Mouse (Mus musculus) C2C12 (cell line): ENCODE data around the gene Barhl1. TPM values are rescaled to one million over a fixed set of nuclear protein-coding genes. Genes with fewer than 3 reads are reported as not detected.

ENCODE experiments used
- H3K27me3 ChIP-seq: one replicate; pipeline ENCODE4 v1.6.1; 2011; ENCODE audit not compliant: control insufficient read depth, insufficient read depth, insufficient read length
- H3K36me3 ChIP-seq: one replicate; pipeline ENCODE4 v1.6.1; 2011; ENCODE audit not compliant: control insufficient read depth, insufficient read depth
- H3K4me3 ChIP-seq: one replicate; pipeline ENCODE4 v1.5.1; 2011; ENCODE audit warnings: mild to moderate bottlenecking, control low read depth; ENCODE audit not compliant: poor library complexity, insufficient read depth, severe bottlenecking
- H3K79me2 ChIP-seq: one replicate; pipeline ENCODE4 v1.6.1; 2011; ENCODE audit not compliant: control insufficient read depth, insufficient read depth
- H3K79me3 ChIP-seq: one replicate; pipeline ENCODE4 v1.6.1; 2011; ENCODE audit warnings: low read depth, control low read depth
- H3ac ChIP-seq: one replicate; pipeline ENCODE3; 2011; ENCODE audit warnings: low read depth; ENCODE audit not compliant: control insufficient read depth, insufficient read length
- CEBPB ChIP-seq: IDR thresholded peaks from one replicate; pipeline ENCODE4 v1.6.1; 2011; ENCODE audit warnings: low read depth, mild to moderate bottlenecking, control low read depth, moderate library complexity
- CTCF ChIP-seq: IDR thresholded peaks from one replicate; pipeline ENCODE4 v1.5.1; 2011; ENCODE audit not compliant: control insufficient read depth, insufficient read depth, insufficient read length
- FOSL1 ChIP-seq: IDR thresholded peaks from one replicate; pipeline ENCODE4 v1.8.0; 2011; ENCODE audit warnings: mild to moderate bottlenecking, low read length; ENCODE audit not compliant: poor library complexity, insufficient read depth, severe bottlenecking
- MAX ChIP-seq: IDR thresholded peaks from one replicate; pipeline ENCODE4 v1.6.1; 2011; ENCODE audit warnings: mild to moderate bottlenecking, control low read depth
- MYOD1 ChIP-seq: IDR thresholded peaks from one replicate; pipeline ENCODE4 v1.6.1; 2011; ENCODE audit warnings: low read depth; ENCODE audit not compliant: control insufficient read depth, insufficient read length
- MYOG ChIP-seq: IDR thresholded peaks from one replicate; pipeline ENCODE4 v1.6.1; 2011; ENCODE audit not compliant: control insufficient read depth, insufficient read length; ENCODE audit errors: extremely low read depth
- USF1 ChIP-seq: IDR thresholded peaks from one replicate; pipeline ENCODE4 v1.6.1; 2011; ENCODE audit warnings: low read depth, mild to moderate bottlenecking, control low read depth, moderate library complexity
- polyA plus RNA-seq: library from polyadenylated mRNA; unstranded; fragments of >200 nt; fragmentation: generic; extraction: Trizol; gene quantifications from one replicate; pipeline ENCODE4 v1.2.1, GENCODE M21; 2012; ENCODE audit warnings: missing spikeins

The Barhl1 gene
- polyA plus RNA-seq, 1 experiment = 0.01 TPM

GRCm38 (mm10) chr2:28952981-28953380 lies 36.5 kb upstream of the Barhl1 start:
- TF ChIP-seq CTCF (no peak), MYOG (no peak), USF1 (no peak), MAX (no peak)
- Histone ChIP-seq H3K79me2 (no peaks in the 10 kb centered on the region), H3K79me3 (no peaks in the 10 kb centered on the region), H3K27me3 (no peaks in the 10 kb centered on the region), H3K4me3 (no peak overlapping the region), H3ac (no peak overlapping the region), H3K36me3 (no peaks in the 10 kb centered on the region)

- H3K27me3 ChIP-seq = no peaks in the 10 kb centered on the region
- no peaks in the 10 kb centered on the region for H3K79me3 ChIP-seq
- no peak for TF ChIP-seq MYOG
- TF ChIP-seq USF1 = no peak
- TF ChIP-seq MAX = peak; percentile 67
- peak; percentile 98 for TF ChIP-seq MYOD1
- TF ChIP-seq CTCF = no peak
- TF ChIP-seq FOSL1 = peak; percentile 63
- H3ac ChIP-seq = no peak overlapping the region
- H3K79me2 ChIP-seq = no peaks in the 10 kb centered on the region
- no peak overlapping the region for H3K4me3 ChIP-seq
- H3K36me3 ChIP-seq = no peaks in the 10 kb centered on the region
Measured at GRCm38 (mm10) chr2:28946312-28946711, 29.8 kb upstream of the Barhl1 start.

DNA sequence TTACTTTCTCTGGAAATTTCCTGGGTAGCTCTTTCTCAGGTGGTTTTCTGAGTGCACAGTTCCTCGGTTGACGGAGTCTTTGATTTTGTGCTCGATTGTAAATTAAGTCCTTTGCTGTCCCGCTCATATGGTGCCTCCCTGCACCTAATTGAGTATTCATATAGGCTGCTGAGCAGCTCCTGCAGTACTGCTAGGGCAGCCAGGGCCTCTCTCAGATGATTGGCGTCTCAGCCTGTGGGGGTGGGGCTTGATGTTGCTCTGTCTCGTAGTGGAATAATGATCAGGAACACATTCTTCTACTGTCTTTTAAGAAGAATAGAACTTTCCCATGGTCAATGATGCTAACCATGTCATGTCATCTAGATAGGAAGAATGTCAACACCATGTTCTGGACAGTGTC lies 28.9 kb upstream of the Barhl1 start:
- no peak overlapping the region for H3K4me3 ChIP-seq
- TF ChIP-seq USF1 (no peak), CTCF (no peak), MAX (no peak), CEBPB (no peak), MYOD1 (no peak), FOSL1 (no peak), MYOG (no peak)
- no peaks in the 10 kb centered on the region for H3K27me3 ChIP-seq

DNA sequence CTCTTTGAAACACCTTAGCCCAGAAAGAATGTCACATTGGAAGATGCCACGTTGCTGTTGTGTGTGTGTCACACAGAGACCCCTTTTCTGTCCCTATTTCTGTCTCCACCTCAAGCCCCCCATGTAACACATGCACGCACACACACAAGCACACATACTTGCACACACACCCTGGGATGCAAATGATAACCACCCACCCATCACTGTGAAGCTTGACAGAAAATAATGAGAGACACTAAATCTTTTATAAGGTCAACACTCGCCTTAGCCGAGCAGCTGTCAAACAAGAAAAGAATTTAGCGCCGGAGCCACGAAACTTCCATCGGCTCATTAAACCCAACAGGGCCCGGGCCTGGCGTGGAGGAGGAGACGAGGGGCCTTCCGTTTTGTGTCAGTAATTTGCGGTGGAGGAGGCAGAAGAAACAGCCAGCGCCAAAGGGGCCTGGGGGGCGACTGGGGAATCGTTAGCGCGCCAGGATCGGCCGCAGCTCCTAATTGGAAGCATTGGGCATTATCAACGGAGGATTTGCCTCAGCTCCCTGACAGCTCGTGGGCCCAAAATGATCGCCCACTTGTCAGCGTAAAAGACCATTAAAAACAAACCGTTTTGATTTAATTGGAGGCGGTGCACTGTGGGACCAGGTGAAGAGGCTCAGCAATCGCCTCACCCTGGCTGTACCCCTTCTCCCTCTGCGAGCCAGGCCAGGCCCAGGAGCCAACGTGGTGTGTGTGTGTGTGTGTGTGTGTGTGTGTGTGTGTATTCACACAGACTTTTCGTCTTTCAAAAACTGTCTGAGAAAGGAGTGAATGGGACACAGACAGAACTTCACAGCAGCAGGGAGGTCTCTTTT lies 27.4 kb upstream of the Barhl1 start:
- Histone ChIP-seq H3ac (no peak overlapping the region), H3K4me3 (no peak overlapping the region), H3K79me3 (no peaks in the 10 kb centered on the region), H3K36me3 (no peaks in the 10 kb centered on the region), H3K79me2 (no peaks in the 10 kb centered on the region), H3K27me3 (no peaks in the 10 kb centered on the region)
- no peak for TF ChIP-seq MYOD1
- no peak for TF ChIP-seq CTCF
- TF ChIP-seq CEBPB = no peak
- TF ChIP-seq USF1 = no peak
- no peak for TF ChIP-seq MYOG
- no peak for TF ChIP-seq MAX
- no peak for TF ChIP-seq FOSL1

More for the DNA sequence above, 28.9 kb upstream of the Barhl1 start:
- Histone ChIP-seq H3K79me3 (no peaks in the 10 kb centered on the region), H3ac (no peak overlapping the region), H3K36me3 (no peaks in the 10 kb centered on the region), H3K79me2 (no peaks in the 10 kb centered on the region)

DNA sequence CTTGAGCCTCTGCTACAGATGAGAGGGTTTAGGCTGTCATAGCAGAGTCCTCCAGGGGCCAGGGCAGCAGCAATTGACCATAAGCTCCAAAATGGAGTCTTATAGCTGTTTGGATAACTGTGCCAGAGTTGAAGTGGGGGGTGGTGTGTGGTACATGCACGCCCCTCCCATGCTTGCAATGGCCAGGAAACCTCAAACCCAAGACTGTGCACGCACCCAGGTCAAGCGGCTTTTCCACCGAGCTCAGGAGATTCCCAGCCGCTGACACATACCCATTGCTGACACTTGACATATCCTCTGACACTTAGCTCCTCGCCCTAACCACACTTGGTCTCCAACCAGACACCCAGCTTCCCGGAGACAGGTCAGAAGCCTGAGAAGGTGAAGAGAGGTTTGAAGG lies 22.5 kb upstream of the Barhl1 start:
- Histone ChIP-seq H3K27me3 (no peaks in the 10 kb centered on the region), H3K79me2 (no peaks in the 10 kb centered on the region), H3K79me3 (no peaks in the 10 kb centered on the region), H3K36me3 (no peaks in the 10 kb centered on the region), H3ac (no peak overlapping the region), H3K4me3 (no peak overlapping the region)
- TF ChIP-seq MYOG = no peak
- peak; percentile 63 for TF ChIP-seq MYOD1
- TF ChIP-seq CEBPB = peak; percentile 45
- no peak for TF ChIP-seq USF1
- TF ChIP-seq MAX = peak; percentile 50
- TF ChIP-seq FOSL1 = peak; percentile 30
- TF ChIP-seq CTCF = no peak

DNA sequence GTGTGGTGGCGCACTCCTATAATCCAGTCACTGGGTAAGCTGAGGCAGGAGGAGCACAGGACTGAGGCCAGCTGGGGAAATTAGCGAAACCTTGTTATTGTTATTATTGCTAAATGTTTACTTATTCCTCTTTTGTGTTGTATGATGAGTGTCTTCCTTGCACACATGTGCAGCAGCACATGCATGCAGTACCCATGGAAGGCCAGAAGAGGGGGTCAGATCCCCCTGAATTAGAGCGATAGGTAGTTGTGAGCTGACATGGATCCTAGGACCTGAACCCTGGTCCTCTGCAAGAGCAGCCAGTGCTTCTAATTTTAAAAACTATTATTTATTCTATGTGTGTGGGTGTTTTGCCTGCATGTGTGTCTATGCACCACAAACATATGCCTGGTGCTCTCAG lies 14.1 kb upstream of the Barhl1 start:
- H3K79me2 ChIP-seq = no peaks in the 10 kb centered on the region
- H3K27me3 ChIP-seq = no peaks in the 10 kb centered on the region
- no peaks in the 10 kb centered on the region for H3K79me3 ChIP-seq
- H3K36me3 ChIP-seq = no peaks in the 10 kb centered on the region
- H3ac ChIP-seq = no peak overlapping the region
- TF ChIP-seq USF1 = no peak
- no peak for TF ChIP-seq MAX
- TF ChIP-seq CEBPB = no peak
- H3K4me3 ChIP-seq = no peak overlapping the region
